Mouse (Mus musculus) testis, adult 2 months (tissue): ENCODE data around the gene Mmp14. TPM values are rescaled to one million over a fixed set of nuclear protein-coding genes. Genes with fewer than 3 reads are reported as not detected.

Experiments used
- H3K27ac ChIP-seq: fragments of 200-500 bp; 2 replicates; pipeline ENCODE4 v1.5.1; 2012; ENCODE audit warnings: low read depth, low read length; ENCODE audit not compliant: control insufficient read depth, insufficient read depth
- H3K27me3 ChIP-seq: fragments of 200-500 bp; 2 replicates; pipeline ENCODE4 v1.6.1; 2012; ENCODE audit warnings: mild to moderate bottlenecking, low read length, moderate library complexity; ENCODE audit not compliant: control insufficient read depth, insufficient read depth
- H3K36me3 ChIP-seq: fragments of 200-500 bp; 2 replicates; pipeline ENCODE4 v1.6.1; 2012; ENCODE audit warnings: mild to moderate bottlenecking, low read length; ENCODE audit not compliant: control insufficient read depth, insufficient read depth
- H3K4me1 ChIP-seq: fragments of 200-500 bp; 2 replicates; pipeline ENCODE4 v1.6.1; 2012; ENCODE audit warnings: low read length; ENCODE audit not compliant: control insufficient read depth, insufficient read depth
- H3K4me3 ChIP-seq: fragments of 200-500 bp; 2 replicates; pipeline ENCODE4 v1.5.1; 2012; ENCODE audit warnings: low read depth, mild to moderate bottlenecking, low read length, moderate library complexity, mixed read lengths; ENCODE audit not compliant: control insufficient read depth
- CTCF ChIP-seq: fragments of 200-500 bp; IDR thresholded peaks from 2 replicates; pipeline ENCODE4 v1.5.1; 2012; ENCODE audit warnings: low read depth, mild to moderate bottlenecking, inconsistent platforms, low read length, moderate library complexity; ENCODE audit not compliant: control insufficient read depth, insufficient read depth, insufficient replicate concordance
- POLR2A ChIP-seq: fragments of 200-500 bp; IDR thresholded peaks from 2 replicates; pipeline ENCODE4 v1.6.1; 2012; ENCODE audit warnings: low read depth, mild to moderate bottlenecking, inconsistent platforms, low read length, moderate library complexity; ENCODE audit not compliant: control insufficient read depth
- polyA plus RNA-seq: library from polyadenylated mRNA; depleted of rRNA; stranded (reverse); fragments of >200 nt; gene quantifications from 2 replicates; pipeline ENCODE4 v1.2.3, GENCODE M21; 2012

The Mmp14 gene
- polyA plus RNA-seq, 1 experiment, result 16.8 TPM

GRCm38 (mm10) chr14:54415241-54416020 lies 16.0 kb upstream of the Mmp14 start:
- H3K27ac ChIP-seq, result no peak overlapping the region
- H3K4me3 ChIP-seq, result no peak overlapping the region
- no peaks in the 10 kb centered on the region for H3K36me3 ChIP-seq

GRCm38 (mm10) chr14:54416229-54416775 lies 15.1 kb upstream of the Mmp14 start:
- Histone ChIP-seq H3K27ac (no peak overlapping the region), H3K27me3 (no peaks in the 10 kb centered on the region), H3K4me1 (peaks cover 15% of the 10 kb centered on the region), H3K4me3 (no peak overlapping the region), H3K36me3 (no peaks in the 10 kb centered on the region)
- no peak for TF ChIP-seq CTCF
- TF ChIP-seq POLR2A, result no peak

More at GRCm38 (mm10) chr14:54415241-54416020, 16.0 kb upstream of the Mmp14 start:
- H3K4me1 ChIP-seq, result peaks cover 15% of the 10 kb centered on the region
- no peaks in the 10 kb centered on the region for H3K27me3 ChIP-seq
- TF ChIP-seq POLR2A, result no peak
- TF ChIP-seq CTCF, result no peak

GRCm38 (mm10) chr14:54416830-54417229 lies 14.6 kb upstream of the Mmp14 start:
- Histone ChIP-seq H3K4me1 (peaks cover 15% of the 10 kb centered on the region), H3K27ac (no peak overlapping the region), H3K27me3 (no peaks in the 10 kb centered on the region), H3K36me3 (no peaks in the 10 kb centered on the region), H3K4me3 (no peak overlapping the region)
- TF ChIP-seq CTCF (no peak), POLR2A (no peak)

- no peaks in the 10 kb centered on the region for H3K27me3 ChIP-seq
- TF ChIP-seq CTCF, result peak; percentile 10; the same call in 1 of the 2 replicates
- no peak for TF ChIP-seq POLR2A
Observed at GRCm38 (mm10) chr14:54417623-54418081, 13.8 kb upstream of the Mmp14 start, which contains the start of gene Slc7a7. Gene Slc7a7, minus strand, starts transcription at chr14:54417780.

GRCm38 (mm10) chr14:54421014-54421413 lies 10.4 kb upstream of the Mmp14 start:
- no peak for TF ChIP-seq CTCF
- TF ChIP-seq POLR2A, result no peak
- Histone ChIP-seq H3K27me3 (no peaks in the 10 kb centered on the region), H3K27ac (no peak overlapping the region), H3K4me1 (peaks cover 15% of the 10 kb centered on the region), H3K36me3 (no peaks in the 10 kb centered on the region), H3K4me3 (no peak overlapping the region)

More at GRCm38 (mm10) chr14:54417623-54418081, 13.8 kb upstream of the Mmp14 start, which contains the start of gene Slc7a7:
- Histone ChIP-seq H3K36me3 (no peaks in the 10 kb centered on the region), H3K27ac (no peak within 1 kb of the TSS), H3K4me1 (peaks cover 15% of the 10 kb centered on the region), H3K4me3 (peak within 1 kb of the TSS; percentile 58)

GRCm38 (mm10) chr14:54423406-54423805 lies 8.0 kb upstream of the Mmp14 start:
- Histone ChIP-seq H3K27ac (no peak overlapping the region), H3K36me3 (no peaks in the 10 kb centered on the region), H3K4me1 (peaks cover 2% of the 10 kb centered on the region; the same call in 1 of the 2 replicates), H3K4me3 (no peak overlapping the region), H3K27me3 (no peaks in the 10 kb centered on the region)
- peak; percentile 18; the same call in 1 of the 2 replicates for TF ChIP-seq CTCF
- TF ChIP-seq POLR2A, result no peak

GRCm38 (mm10) chr14:54424634-54425033 lies 6.8 kb upstream of the Mmp14 start:
- Histone ChIP-seq H3K4me1 (peaks cover 2% of the 10 kb centered on the region; the same call in 1 of the 2 replicates), H3K27me3 (no peaks in the 10 kb centered on the region)
- no peak for TF ChIP-seq POLR2A
- TF ChIP-seq CTCF, result no peak

GRCm38 (mm10) chr14:54425540-54425939 lies 5.9 kb upstream of the Mmp14 start:
- no peak overlapping the region for H3K27ac ChIP-seq
- no peaks in the 10 kb centered on the region for H3K27me3 ChIP-seq
- H3K36me3 ChIP-seq, result no peaks in the 10 kb centered on the region
- TF ChIP-seq CTCF (no peak), POLR2A (no peak)
- H3K4me1 ChIP-seq, result peaks cover 4% of the 10 kb centered on the region; the same call in 1 of the 2 replicates
- no peak overlapping the region; the same call in 1 of the 2 replicates for H3K4me3 ChIP-seq

More at GRCm38 (mm10) chr14:54424634-54425033, 6.8 kb upstream of the Mmp14 start:
- H3K27ac ChIP-seq, result no peak overlapping the region
- H3K36me3 ChIP-seq, result no peaks in the 10 kb centered on the region
- no peak overlapping the region for H3K4me3 ChIP-seq
